Mouse (Mus musculus) E14TG2a.4 (cell line): ENCODE measurements around the gene Ccdc33.

ENCODE experiments used
- H3K27me3 ChIP-seq: 2 replicates; pipeline ENCODE4 v1.6.1; 2014; ENCODE audit warnings: low read length, control low read depth; ENCODE audit not compliant: insufficient read depth
- H3K36me3 ChIP-seq: 2 replicates; pipeline ENCODE4 v1.6.1; 2014; ENCODE audit warnings: low read length, control low read depth; ENCODE audit not compliant: insufficient read depth
- H3K4me1 ChIP-seq: replicated peaks from 2 replicates; pipeline ENCODE4 v1.6.1; 2014; ENCODE audit warnings: low read depth, low read length, control low read depth
- H3K4me3 ChIP-seq: replicated peaks from 2 replicates; pipeline ENCODE4 v1.5.1; 2014; ENCODE audit warnings: mild to moderate bottlenecking, low read length
- H3K9me3 ChIP-seq: 2 replicates; pipeline ENCODE4 v1.6.1; 2014; ENCODE audit warnings: low read length, control low read depth
- CTCF ChIP-seq: conservative IDR thresholded peaks from 2 replicates; pipeline ENCODE4 v1.5.1; 2014; ENCODE audit warnings: low read length
- NANOG ChIP-seq: IDR thresholded peaks from 2 replicates; pipeline ENCODE4 v1.6.1; 2014; ENCODE audit warnings: borderline replicate concordance, low read length, mixed read lengths
- POU5F1 ChIP-seq: IDR thresholded peaks from 2 replicates; pipeline ENCODE4 v1.6.1; 2014; ENCODE audit warnings: low read length, borderline replicate concordance

The Ccdc33 gene

DNA sequence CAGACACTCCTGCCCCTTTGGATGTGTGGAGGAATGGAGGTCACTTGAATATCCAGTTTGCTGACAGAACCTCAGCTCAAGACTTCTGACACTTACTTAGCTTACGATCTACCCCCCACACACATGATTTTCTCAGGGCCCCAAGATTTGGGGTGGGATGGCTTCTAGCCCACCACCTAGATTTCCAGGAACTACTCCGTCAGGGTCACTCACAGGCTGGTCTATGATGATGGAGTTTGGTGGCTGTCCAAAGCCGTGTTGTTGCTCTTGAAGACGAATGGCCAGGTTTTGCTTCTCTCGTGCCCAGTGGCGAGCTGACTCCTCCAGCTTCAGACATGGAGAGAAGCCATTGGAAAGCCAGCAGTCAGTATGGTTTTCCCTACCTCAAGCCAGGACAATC is 89.0 kb downstream of the Ccdc33 start:
- no peaks in the 10 kb centered on the region for H3K9me3 ChIP-seq
- H3K4me1 ChIP-seq, result no peaks in the 10 kb centered on the region
- TF ChIP-seq NANOG, result no peak
- no peak for TF ChIP-seq POU5F1
- no peak for TF ChIP-seq CTCF
- no peak overlapping the region for H3K4me3 ChIP-seq
- H3K36me3 ChIP-seq, result no peaks in the 10 kb centered on the region
- peaks cover 71% of the 10 kb centered on the region for H3K27me3 ChIP-seq

DNA sequence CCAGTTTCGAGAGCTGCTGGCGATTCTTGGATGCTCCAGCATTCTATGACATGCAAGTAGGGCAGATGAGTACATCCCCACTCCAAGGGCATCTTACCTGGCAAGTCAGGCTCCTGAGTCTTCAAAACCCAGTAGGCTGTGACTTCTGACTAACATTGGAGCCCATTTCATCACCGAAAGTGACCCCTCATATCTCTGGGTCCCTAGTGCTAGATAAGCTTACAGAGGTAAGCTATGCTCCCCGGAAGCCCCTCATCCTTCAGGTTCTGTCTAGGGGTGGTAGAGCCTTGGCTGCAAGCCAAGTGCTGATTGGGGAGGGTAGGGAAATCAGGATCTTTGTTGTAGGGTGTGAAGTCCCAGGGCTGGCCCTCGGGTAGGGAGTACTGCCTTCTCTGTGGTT is 89.8 kb downstream of the Ccdc33 start:
- Histone ChIP-seq H3K27me3 (peaks cover 69% of the 10 kb centered on the region), H3K36me3 (no peaks in the 10 kb centered on the region), H3K4me3 (no peak overlapping the region), H3K9me3 (no peaks in the 10 kb centered on the region), H3K4me1 (no peaks in the 10 kb centered on the region)
- TF ChIP-seq NANOG (no peak), CTCF (no peak), POU5F1 (no peak)

DNA sequence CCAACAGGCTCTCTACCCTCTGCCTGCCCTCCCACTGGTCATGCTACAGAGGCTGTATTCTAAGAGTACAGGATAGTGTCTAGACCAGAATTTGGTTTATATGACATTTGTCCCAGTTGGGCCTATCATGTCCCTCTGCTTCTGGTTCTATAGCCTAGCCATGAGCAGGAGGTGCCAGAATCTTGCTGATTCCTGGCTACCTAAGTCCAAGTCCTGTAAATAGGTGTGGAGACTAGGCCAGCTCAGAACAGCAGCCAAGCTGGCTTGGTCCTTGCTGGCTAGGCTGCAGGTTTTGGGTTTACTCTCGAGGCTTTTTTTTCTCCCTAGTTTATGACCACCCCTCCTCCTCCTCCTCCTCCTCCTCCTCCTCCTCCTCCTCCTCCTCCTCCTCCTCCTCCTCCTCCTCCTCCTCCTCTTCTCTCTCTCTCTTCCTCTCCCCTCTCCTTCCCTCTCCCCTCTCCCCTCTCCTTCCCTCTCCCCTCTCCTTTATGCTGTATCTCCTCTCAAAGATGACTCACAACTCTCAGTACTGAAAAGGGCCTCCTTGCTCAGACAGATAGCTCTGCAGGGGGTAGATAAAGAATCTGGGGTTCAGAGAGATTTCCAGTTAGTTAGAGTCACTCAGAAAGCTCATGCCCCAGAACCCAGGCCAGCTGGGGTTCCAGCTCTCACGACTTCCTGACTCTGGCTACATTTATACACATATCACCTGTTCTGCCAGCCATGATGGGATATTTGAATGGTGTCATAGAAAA is 91.0 kb downstream of the Ccdc33 start:
- H3K27me3 ChIP-seq, result peaks cover 63% of the 10 kb centered on the region
- TF ChIP-seq NANOG, result no peak
- no peak for TF ChIP-seq CTCF
- no peak for TF ChIP-seq POU5F1
- no peak overlapping the region for H3K4me3 ChIP-seq
- no peaks in the 10 kb centered on the region for H3K36me3 ChIP-seq
- no peaks in the 10 kb centered on the region for H3K4me1 ChIP-seq
- H3K9me3 ChIP-seq, result no peaks in the 10 kb centered on the region

DNA sequence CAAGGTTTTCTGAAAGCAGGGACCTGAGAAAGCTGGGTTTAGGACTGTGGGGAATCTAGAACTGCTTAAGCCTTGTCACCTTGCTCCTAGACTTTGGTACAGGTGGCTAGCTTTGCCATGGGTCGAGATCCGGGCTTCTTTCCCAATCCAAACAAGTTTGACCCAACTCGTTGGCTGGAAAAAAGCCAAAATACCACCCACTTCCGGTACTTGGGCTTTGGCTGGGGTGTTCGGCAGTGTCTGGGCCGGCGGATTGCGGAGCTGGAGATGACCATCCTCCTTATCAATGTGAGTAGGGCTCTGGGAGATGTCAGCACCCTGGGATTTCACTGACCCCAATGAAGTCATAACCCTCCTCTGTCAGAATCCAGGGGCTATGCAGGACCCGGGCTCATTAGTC is 92.6 kb downstream of the Ccdc33 start:
- Histone ChIP-seq H3K4me1 (no peaks in the 10 kb centered on the region), H3K9me3 (no peaks in the 10 kb centered on the region), H3K36me3 (no peaks in the 10 kb centered on the region), H3K27me3 (peaks cover 62% of the 10 kb centered on the region), H3K4me3 (no peak overlapping the region)
- TF ChIP-seq CTCF (no peak), POU5F1 (no peak), NANOG (no peak)

DNA sequence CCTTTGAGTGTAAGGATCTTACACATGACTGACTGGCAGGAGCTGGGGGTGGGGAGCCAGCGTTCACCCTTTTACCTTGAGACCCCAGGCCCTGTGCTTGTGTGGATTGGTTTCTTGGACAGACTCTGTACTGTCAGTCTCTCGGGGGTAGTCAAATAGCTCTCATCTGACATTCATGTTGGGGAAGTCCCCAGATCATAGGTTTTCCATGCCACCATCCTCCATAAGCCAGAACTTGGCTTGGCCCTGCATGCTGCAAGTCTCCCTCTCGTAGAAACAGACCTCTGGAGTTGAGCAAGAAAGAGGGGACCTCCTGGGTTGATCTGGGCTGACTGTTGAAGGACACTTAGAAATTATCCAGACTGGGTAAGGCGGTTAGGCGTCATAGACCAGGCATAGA is 100.2 kb downstream of the Ccdc33 start:
- TF ChIP-seq CTCF, result no peak
- no peak overlapping the region for H3K4me3 ChIP-seq
- H3K36me3 ChIP-seq, result no peaks in the 10 kb centered on the region
- H3K9me3 ChIP-seq, result no peaks in the 10 kb centered on the region
- peaks cover 16% of the 10 kb centered on the region for H3K4me1 ChIP-seq
- peaks cover 41% of the 10 kb centered on the region for H3K27me3 ChIP-seq

DNA sequence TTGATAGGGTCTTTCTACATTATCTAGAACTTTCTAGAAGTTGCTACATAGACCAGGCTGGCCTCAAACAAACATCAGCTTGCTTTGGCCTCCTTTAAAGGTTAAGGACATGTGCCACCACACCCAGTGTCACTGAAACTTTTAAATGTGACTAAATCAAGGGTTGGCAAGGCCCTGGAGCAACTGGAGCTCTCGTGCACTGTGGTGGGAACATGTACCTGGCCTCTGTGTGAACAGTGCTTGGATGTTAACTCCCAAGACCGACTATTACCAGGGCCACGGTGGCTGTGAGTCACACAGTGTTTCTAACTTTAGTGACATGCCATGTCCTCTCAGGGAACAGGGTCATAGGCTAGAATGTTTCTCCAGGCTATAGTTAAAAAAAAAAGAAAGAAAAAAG is 101.7 kb downstream of the Ccdc33 start:
- peaks cover 30% of the 10 kb centered on the region for H3K4me1 ChIP-seq
- no peak for TF ChIP-seq CTCF
- no peak for TF ChIP-seq NANOG
- TF ChIP-seq POU5F1, result no peak
- peaks cover 42% of the 10 kb centered on the region for H3K27me3 ChIP-seq
- no peaks in the 10 kb centered on the region for H3K9me3 ChIP-seq
- no peak overlapping the region for H3K4me3 ChIP-seq
- H3K36me3 ChIP-seq, result no peaks in the 10 kb centered on the region

DNA sequence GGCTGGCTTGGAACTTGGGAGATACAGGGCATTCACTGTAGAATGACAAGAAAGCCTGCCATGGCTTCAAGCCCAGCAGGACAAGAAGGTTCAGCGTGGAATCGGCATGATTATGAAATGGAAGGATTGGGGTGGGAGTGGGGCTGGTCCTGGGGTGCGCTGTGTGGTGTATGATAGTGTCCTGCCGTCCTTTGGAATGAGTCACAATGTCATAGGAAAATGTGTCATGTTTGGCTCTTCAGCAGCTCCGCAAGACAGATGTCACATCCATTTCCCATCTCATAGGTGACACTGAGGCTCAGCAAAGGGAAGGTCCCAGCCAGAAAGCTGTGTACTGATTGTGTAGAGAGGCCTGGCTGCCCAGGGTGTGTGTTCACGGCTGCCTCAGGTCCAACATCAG is 102.8 kb downstream of the Ccdc33 start:
- Histone ChIP-seq H3K9me3 (no peaks in the 10 kb centered on the region), H3K27me3 (peaks cover 34% of the 10 kb centered on the region), H3K4me3 (no peak overlapping the region), H3K4me1 (peaks cover 41% of the 10 kb centered on the region), H3K36me3 (no peaks in the 10 kb centered on the region)
- TF ChIP-seq POU5F1 (no peak), NANOG (no peak), CTCF (no peak)

DNA sequence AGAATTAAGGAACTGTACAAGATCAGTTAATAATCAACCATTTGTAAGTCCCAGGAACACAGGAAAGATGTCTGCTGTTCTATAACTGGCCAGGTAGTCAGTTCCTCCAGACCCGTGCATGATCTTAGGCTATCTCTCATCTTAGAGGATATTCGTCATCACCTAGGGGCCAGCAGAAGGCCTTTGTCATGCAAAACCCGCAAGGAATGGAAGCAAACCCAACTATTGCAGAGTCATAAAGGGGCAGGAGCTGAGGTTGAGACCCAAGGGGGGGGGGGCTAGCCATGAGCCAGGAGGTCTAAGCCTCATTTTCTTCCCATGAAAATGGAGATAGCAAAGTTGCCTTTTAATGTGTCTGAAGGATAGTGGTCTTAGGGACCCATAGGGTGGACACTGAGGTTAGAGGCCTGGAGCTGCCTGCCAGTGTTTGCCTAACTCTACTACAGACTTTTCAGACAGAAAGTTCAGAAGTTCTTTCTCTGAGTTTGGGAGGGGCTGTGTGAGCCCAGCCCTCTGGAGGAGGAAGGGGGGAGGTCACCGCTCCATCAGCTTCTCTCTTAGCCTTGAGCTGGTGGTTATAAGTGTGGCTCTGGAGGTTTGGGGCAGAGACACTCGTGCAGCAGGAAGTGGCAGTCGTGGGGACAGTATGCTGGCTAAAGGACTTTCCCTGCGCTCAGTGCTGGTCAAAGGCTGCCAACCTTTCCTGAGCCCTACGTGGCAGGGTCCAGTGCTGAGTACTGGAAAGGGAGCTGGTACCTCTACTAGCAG is 104.0 kb downstream of the Ccdc33 start:
- Histone ChIP-seq H3K9me3 (no peaks in the 10 kb centered on the region), H3K36me3 (no peaks in the 10 kb centered on the region), H3K4me3 (no peak overlapping the region), H3K27me3 (peaks cover 27% of the 10 kb centered on the region), H3K4me1 (peaks cover 52% of the 10 kb centered on the region)
- no peak for TF ChIP-seq NANOG
- no peak for TF ChIP-seq CTCF
- TF ChIP-seq POU5F1, result no peak

DNA sequence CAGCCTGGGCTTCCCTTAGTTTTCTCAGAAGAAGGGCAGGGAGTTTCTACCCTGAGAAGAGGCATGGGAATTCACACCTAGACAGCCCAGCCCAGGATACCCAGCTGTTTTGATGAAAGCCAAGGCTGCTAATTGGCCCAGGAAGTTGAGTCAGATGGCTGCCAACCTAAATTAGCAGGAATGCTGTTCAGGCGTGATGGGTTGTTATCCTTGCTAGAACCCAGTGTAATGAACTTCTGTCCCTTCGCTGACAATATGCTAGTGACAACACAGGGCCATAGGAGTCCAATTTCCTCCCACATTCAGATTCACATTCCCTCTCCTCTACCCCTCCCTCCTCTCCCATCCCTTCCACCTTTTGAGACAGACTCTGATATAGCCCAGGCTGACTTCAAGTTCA is 105.7 kb downstream of the Ccdc33 start:
- Histone ChIP-seq H3K27me3 (peaks cover 13% of the 10 kb centered on the region), H3K4me3 (no peak overlapping the region), H3K9me3 (no peaks in the 10 kb centered on the region), H3K4me1 (peaks cover 65% of the 10 kb centered on the region), H3K36me3 (no peaks in the 10 kb centered on the region)
- TF ChIP-seq POU5F1 (no peak), NANOG (no peak)
